Mouse (Mus musculus): ENCODE measurements around the gene Bpgm.

Gene Bpgm

GRCm38 (mm10) chr6:34526389-34526788 is 50.4 kb downstream of the Bpgm start:
- DNase-seq (ENCODE audit: low read depth, low spot score), result no peak

GRCm38 (mm10) chr6:34528131-34528530 is 52.1 kb downstream of the Bpgm start:
- no peak for DNase-seq (ENCODE audit: low read depth, low spot score)

GRCm38 (mm10) chr6:34529992-34530391 is 54.0 kb downstream of the Bpgm start:
- no peak for DNase-seq (ENCODE audit: low read depth, low spot score)

- no peak for DNase-seq (ENCODE audit: low read depth, low spot score)
Observed at GRCm38 (mm10) chr6:34533055-34533454, 57.0 kb downstream of the Bpgm start.

GRCm38 (mm10) chr6:34533896-34534295 is 57.9 kb downstream of the Bpgm start:
- no peak for DNase-seq (ENCODE audit: low read depth, low spot score)

GRCm38 (mm10) chr6:34542866-34543265 is 66.9 kb downstream of the Bpgm start:
- no peak for DNase-seq (ENCODE audit: low read depth, low spot score)

GRCm38 (mm10) chr6:34543303-34544206 is 67.5 kb downstream of the Bpgm start:
- no peak for DNase-seq (ENCODE audit: low read depth, low spot score)

- DNase-seq (ENCODE audit: low read depth, low spot score), result no peak
Observed at GRCm38 (mm10) chr6:34544207-34544602, 68.2 kb downstream of the Bpgm start.

GRCm38 (mm10) chr6:34545286-34545685 is 69.3 kb downstream of the Bpgm start:
- no peak for DNase-seq (ENCODE audit: low read depth, low spot score)

- DNase-seq (ENCODE audit: low read depth, low spot score), result peak; percentile 61
Observed at GRCm38 (mm10) chr6:34548406-34548990, 72.5 kb downstream of the Bpgm start.

GRCm38 (mm10) chr6:34549017-34549416 is 73.0 kb downstream of the Bpgm start:
- DNase-seq (ENCODE audit: low read depth, low spot score), result peak; percentile 73

GRCm38 (mm10) chr6:34552489-34553157 is 76.6 kb downstream of the Bpgm start:
- no peak for DNase-seq (ENCODE audit: low read depth, low spot score)

- DNase-seq (ENCODE audit: low read depth, low spot score), result peak; percentile 86
Observed at GRCm38 (mm10) chr6:34554291-34554997, 78.4 kb downstream of the Bpgm start.

Data from ZHBTc4 (cell line).